Mouse (Mus musculus): ENCODE measurements at regions not wholly inside any gene's neighbourhood (a gene's known extent, or its start where the extent isn't known, plus 50 kb on each side); places are given as distances from the start of the nearest gene placed in this dataset.

GRCm38 (mm10) chr5:75248279-75248678 lies 96.2 kb downstream of the Pdgfra start:
- CTCF ChIA-PET = no interaction called here

GRCm38 (mm10) chr5:75249671-75250070 lies 97.6 kb downstream of the Pdgfra start:
- CTCF ChIA-PET = no interaction called here

- CTCF ChIA-PET = no interaction called here
Observed at GRCm38 (mm10) chr5:75253349-75253748, 101.3 kb downstream of the Pdgfra start.

GRCm38 (mm10) chr5:75253830-75254229 lies 101.7 kb downstream of the Pdgfra start:
- CTCF ChIA-PET = no interaction called here

- CTCF ChIA-PET = no interaction called here
Observed at GRCm38 (mm10) chr5:75256186-75256585, 104.1 kb downstream of the Pdgfra start.

- CTCF ChIA-PET = no interaction called here
Observed at GRCm38 (mm10) chr5:75257067-75257466, 105.0 kb downstream of the Pdgfra start.

GRCm38 (mm10) chr5:75260247-75260646 lies 108.2 kb downstream of the Pdgfra start:
- CTCF ChIA-PET = interaction anchor here (0.6 kb wide), 1 partner anchor 701 kb away, joined by 5 read pairs; no protein-coding TSS in a partner anchor

- CTCF ChIA-PET = interaction anchor here (0.5 to 0.6 kb wide), 2 partner anchors 73 to 939 kb away, joined by 3 read pairs; no protein-coding TSS in a partner anchor
Observed at GRCm38 (mm10) chr5:75266111-75266676, 114.1 kb downstream of the Pdgfra start.

GRCm38 (mm10) chr5:75266871-75267270 lies 114.8 kb downstream of the Pdgfra start:
- CTCF ChIA-PET = no interaction called here

GRCm38 (mm10) chr5:75267766-75268165 lies 115.7 kb downstream of the Pdgfra start:
- CTCF ChIA-PET = no interaction called here

GRCm38 (mm10) chr5:75278041-75278440 lies 125.9 kb downstream of the Pdgfra start:
- CTCF ChIA-PET = interaction anchor here (0.6 kb wide), 1 partner anchor 1023 kb away, joined by 3 read pairs; no protein-coding TSS in a partner anchor

- CTCF ChIA-PET = no interaction called here
Observed at GRCm38 (mm10) chr5:75279561-75280171, 127.6 kb downstream of the Pdgfra start.

GRCm38 (mm10) chr5:75280698-75281097 lies 128.6 kb downstream of the Pdgfra start:
- CTCF ChIA-PET = no interaction called here

GRCm38 (mm10) chr5:75281510-75281909 lies 129.4 kb downstream of the Pdgfra start:
- CTCF ChIA-PET = no interaction called here

- CTCF ChIA-PET = no interaction called here
Observed at GRCm38 (mm10) chr5:75282617-75283016, 130.5 kb downstream of the Pdgfra start.

- CTCF ChIA-PET = no interaction called here
Observed at GRCm38 (mm10) chr5:75283841-75284240, 131.7 kb downstream of the Pdgfra start.

- CTCF ChIA-PET = no interaction called here
Observed at GRCm38 (mm10) chr5:75285950-75286349, 133.9 kb downstream of the Pdgfra start.

- CTCF ChIA-PET = no interaction called here
Observed at GRCm38 (mm10) chr5:75295676-75296075, 143.6 kb downstream of the Pdgfra start.

- CTCF ChIA-PET = no interaction called here
Observed at GRCm38 (mm10) chr5:75312897-75313296, 160.8 kb downstream of the Pdgfra start.

GRCm38 (mm10) chr5:75315956-75316355 lies 163.9 kb downstream of the Pdgfra start:
- CTCF ChIA-PET = no interaction called here

GRCm38 (mm10) chr5:75320536-75320935 lies 168.4 kb downstream of the Pdgfra start:
- CTCF ChIA-PET = no interaction called here

GRCm38 (mm10) chr5:75334050-75334449 lies 182.0 kb downstream of the Pdgfra start:
- CTCF ChIA-PET = no interaction called here

- CTCF ChIA-PET = no interaction called here
Observed at GRCm38 (mm10) chr5:75336454-75336853, 184.4 kb downstream of the Pdgfra start.

GRCm38 (mm10) chr5:75338439-75338838 lies 186.3 kb downstream of the Pdgfra start:
- CTCF ChIA-PET = interaction anchor here (0.7 to 0.9 kb wide), 2 partner anchors 72 to 330 kb away, joined by 3 to 23 read pairs; no protein-coding TSS in a partner anchor
